Mouse (Mus musculus) splenic B cell, adult 2 months (primary cell): ENCODE measurements around the gene Padi6.

Experiments
- DNase-seq: peaks from one replicate; pipeline ENCODE4 v3.0.0-alpha.2; 2011; ENCODE audit warnings: low read depth, low spot score
- H3K27me3 ChIP-seq: 2 replicates; pipeline ENCODE4 v1.6.1; 2012; ENCODE audit warnings: mild to moderate bottlenecking, low read length, moderate library complexity, mixed read lengths; ENCODE audit not compliant: control insufficient read depth, poor library complexity, insufficient read depth, severe bottlenecking
- H3K36me3 ChIP-seq: 2 replicates; pipeline ENCODE4 v1.6.1; 2012; ENCODE audit warnings: mild to moderate bottlenecking, low read length, moderate library complexity, mixed read lengths; ENCODE audit not compliant: control insufficient read depth, poor library complexity, insufficient read depth, severe bottlenecking

The Padi6 gene

GRCm38 (mm10) chr4:140693513-140693912 is 48.9 kb downstream of the Padi6 start:
- Histone ChIP-seq H3K36me3 (no peaks in the 10 kb centered on the region), H3K27me3 (no peaks in the 10 kb centered on the region)
- no peak for DNase-seq

GRCm38 (mm10) chr4:140691481-140691880 is 51.0 kb downstream of the Padi6 start:
- DNase-seq = no peak
- Histone ChIP-seq H3K36me3 (no peaks in the 10 kb centered on the region), H3K27me3 (no peaks in the 10 kb centered on the region)

GRCm38 (mm10) chr4:140689873-140690655 is 52.4 kb downstream of the Padi6 start:
- Histone ChIP-seq H3K36me3 (no peaks in the 10 kb centered on the region), H3K27me3 (no peaks in the 10 kb centered on the region)
- peak; percentile 64 for DNase-seq

GRCm38 (mm10) chr4:140688826-140689425 is 53.5 kb downstream of the Padi6 start:
- peak; percentile 60 for DNase-seq
- H3K27me3 ChIP-seq = no peaks in the 10 kb centered on the region

GRCm38 (mm10) chr4:140688044-140688825 is 54.2 kb downstream of the Padi6 start:
- DNase-seq = no peak
- Histone ChIP-seq H3K27me3 (no peaks in the 10 kb centered on the region), H3K36me3 (no peaks in the 10 kb centered on the region)

More at GRCm38 (mm10) chr4:140688826-140689425, 53.5 kb downstream of the Padi6 start:
- H3K36me3 ChIP-seq = no peaks in the 10 kb centered on the region

GRCm38 (mm10) chr4:140684881-140685303 is 57.6 kb downstream of the Padi6 start:
- H3K27me3 ChIP-seq = no peaks in the 10 kb centered on the region
- no peak for DNase-seq
- no peaks in the 10 kb centered on the region for H3K36me3 ChIP-seq

GRCm38 (mm10) chr4:140684141-140684871 is 58.1 kb downstream of the Padi6 start:
- peak; percentile 42 for DNase-seq
- H3K27me3 ChIP-seq = no peaks in the 10 kb centered on the region
- H3K36me3 ChIP-seq = no peaks in the 10 kb centered on the region

- Histone ChIP-seq H3K36me3 (no peaks in the 10 kb centered on the region), H3K27me3 (no peaks in the 10 kb centered on the region)
- no peak for DNase-seq
Observed at GRCm38 (mm10) chr4:140683608-140684007, 58.8 kb downstream of the Padi6 start.

- Histone ChIP-seq H3K27me3 (no peaks in the 10 kb centered on the region), H3K36me3 (no peaks in the 10 kb centered on the region)
- DNase-seq = peak; percentile 66
Observed at GRCm38 (mm10) chr4:140680731-140681397, 61.6 kb downstream of the Padi6 start.

- Histone ChIP-seq H3K27me3 (no peaks in the 10 kb centered on the region), H3K36me3 (no peaks in the 10 kb centered on the region)
- DNase-seq = peak; percentile 82
Observed at GRCm38 (mm10) chr4:140679723-140680380, 62.6 kb downstream of the Padi6 start.

- no peaks in the 10 kb centered on the region for H3K27me3 ChIP-seq
- H3K36me3 ChIP-seq = no peaks in the 10 kb centered on the region
- DNase-seq = peak; percentile 68
Observed at GRCm38 (mm10) chr4:140679038-140679437, 63.4 kb downstream of the Padi6 start.
